Mouse (Mus musculus) lung, postnatal 25 days (tissue): ENCODE data around the gene Foxg1.

Source experiments
- DNase-seq: peaks from one replicate; pipeline ENCODE4 v3.0.0; 2022; ENCODE audit warnings: low spot score

The Foxg1 gene

GRCm38 (mm10) chr12:49401796-49402130 lies 19.3 kb downstream of the Foxg1 start:
- DNase-seq = no peak

- DNase-seq = no peak
These were observed 27.4 kb downstream of the Foxg1 start for GRCm38 (mm10) chr12:49409833-49410232.

- no peak for DNase-seq
These were observed 35.5 kb downstream of the Foxg1 start for GRCm38 (mm10) chr12:49417963-49418362.
